Comparison of ENCODE assay signal across 14 mouse cellular contexts in genomic region chr2:89927009-89927408, GRCm38 (mm10).
DNase-seq lines count a peak whose midpoint lies in the region.
"Had no signal": no experiment of that assay in that cellular context is flagged by ENCODE, and none has a peak within 500 bp of the region (broad histone marks: within the 10 kb centered on the region; RNA-seq: fewer than 3 reads in every experiment).

Gene Olfr1258, plus strand, starts transcription at chr2:89927309.

- peak; percentile 2 for DNase-seq in CD4-positive helper T cell, adult 2 months (ENCODE audit: low read depth, low spot score)
- DNase-seq in urinary bladder, postnatal 25 days (ENCODE audit: low spot score): no peak
- DNase-seq: adrenal gland, adult 2 months; adrenal gland, adult 8-10 months; adrenal gland, postnatal 10 days; adrenal gland, postnatal 14 days; adrenal gland, postnatal 25 days; adrenal gland, postnatal 36 days; B cell, adult 2 months; cerebellum, adult 11 months; cerebellum, adult 11-12 months; cerebellum, adult 18-20 months; cerebellum, adult 2 months; cerebellum, adult 8-10 months had no signal
